Mouse (Mus musculus) effector memory CD4-positive, alpha-beta T cell, adult 7 months (primary cell): Measurements from ENCODE around the gene Pkm. TPM values are rescaled to one million over a fixed set of nuclear protein-coding genes. Genes with fewer than 3 reads are reported as not detected.

Source experiments
- polyA plus RNA-seq: library from polyadenylated mRNA; unstranded; fragments of 100-300 nt; shearing (Covaris generic); gene quantifications from one replicate; pipeline ENCODE4 v1.2.1, GENCODE M21; 2017

Pkm gene
- 602 TPM for polyA plus RNA-seq

GRCm38 (mm10) chr9:59655958-59656634, at the start of gene Pkm:
Gene Pkm (plus strand): TSS chr9:59656368.

GRCm38 (mm10) chr9:59616622-59617306, 39.4 kb upstream of the Pkm start, which contains the start of gene Parp6:
Gene Parp6 (plus strand): TSS chr9:59617284.

GRCm38 (mm10) chr9:59679678-59680533, 23.7 kb downstream of the Pkm start, which contains the start of gene Gramd2:
Gene Gramd2 (plus strand): TSS chr9:59680144.

Other genes with a start within 250 kb of the Pkm start
- gene Arih1, start 169.8 kb upstream of the Pkm start, polyA plus RNA-seq, result 165 TPM
- 31.1 TPM for gene Hexa, start 116.8 kb upstream of the Pkm start, polyA plus RNA-seq
- gene Tmem202, start 116.5 kb upstream of the Pkm start, polyA plus RNA-seq, result not detected
- gene Celf6, start 78.5 kb upstream of the Pkm start, polyA plus RNA-seq, result not detected
- 38.4 TPM for gene Parp6, start 39.1 kb upstream of the Pkm start, polyA plus RNA-seq
- gene Gramd2, start 23.8 kb downstream of the Pkm start, polyA plus RNA-seq, result not detected
- gene Senp8, start 94.3 kb downstream of the Pkm start, polyA plus RNA-seq, result 2.2 TPM
- gene Myo9a, start 94.5 kb downstream of the Pkm start, polyA plus RNA-seq, result 28.0 TPM